In the genomic region with DNA sequence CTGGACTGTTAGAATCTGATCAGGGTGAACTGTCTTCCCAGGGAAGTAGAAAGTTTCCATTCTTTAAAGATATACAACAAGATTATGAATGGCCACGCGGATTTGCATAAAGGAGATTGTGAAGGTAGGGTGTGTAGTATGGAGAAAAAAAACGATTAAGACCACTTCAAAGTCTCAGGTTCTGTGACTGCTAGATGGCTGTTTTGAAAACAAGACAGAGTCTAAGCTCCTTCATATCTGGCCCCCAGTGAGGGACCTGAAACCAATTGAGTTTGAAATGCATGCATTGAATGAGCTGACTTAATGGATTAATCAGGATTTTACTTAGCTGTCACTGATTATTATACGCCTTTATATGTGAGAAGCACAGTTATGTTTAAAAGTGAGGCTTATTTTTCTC, we compare ENCODE assay signal across 14 mouse cellular contexts.
"Had no signal": no experiment of that assay in that cellular context is flagged by ENCODE, and none has a peak within 500 bp of the region (broad histone marks: within the 10 kb centered on the region; RNA-seq: fewer than 3 reads in every experiment).

No protein-coding gene starts in this region.

- H3K9me3 ChIP-seq: liver, embryonic 12.5 days; megakaryocyte, embryonic 14.5 days; neural tube, embryonic 12.5 days; stomach, embryonic 15.5 days had no signal

- ATAC-seq: liver, embryonic 12.5 days had no signal

- H3K4me1 ChIP-seq: liver, embryonic 12.5 days; megakaryocyte, embryonic 14.5 days; neural tube, embryonic 12.5 days; stomach, embryonic 15.5 days had no signal

- H3K27me3 ChIP-seq: liver, embryonic 12.5 days; megakaryocyte, embryonic 14.5 days; neural tube, embryonic 12.5 days; stomach, embryonic 15.5 days had no signal

- H3K9ac ChIP-seq: liver, embryonic 12.5 days; liver, embryonic 14.5 days; lung, embryonic 14.5 days; neural tube, embryonic 12.5 days; stomach, embryonic 15.5 days had no signal

- DNase-seq: lung, adult 18-20 months; lung, embryonic 14.5 days; lung, postnatal 14 days; lung, postnatal 36 days; right cerebral cortex, postnatal 14 days; thymus, adult 2 months; thymus, postnatal 36 days had no signal

- H3K4me3 ChIP-seq: liver, embryonic 12.5 days; megakaryocyte, embryonic 14.5 days; neural tube, embryonic 12.5 days; stomach, embryonic 15.5 days had no signal

- H3K4me2 ChIP-seq: liver, embryonic 12.5 days; lung, embryonic 14.5 days; neural tube, embryonic 12.5 days; stomach, embryonic 15.5 days had no signal

- H3K36me3 ChIP-seq: liver, embryonic 12.5 days; neural tube, embryonic 12.5 days; stomach, embryonic 15.5 days had no signal

- H3K27ac ChIP-seq: liver, embryonic 12.5 days; liver, embryonic 14.5 days; macrophage; neural tube, embryonic 12.5 days; stomach, embryonic 15.5 days; stomach, postnatal 0 days had no signal
